Mouse (Mus musculus) E14TG2a.4 (cell line): ENCODE results near the gene Gm5767.

Source experiments
- CTCF ChIP-seq: conservative IDR thresholded peaks from 2 replicates; pipeline ENCODE4 v1.5.1; 2014; ENCODE audit warnings: low read length
- NANOG ChIP-seq: IDR thresholded peaks from 2 replicates; pipeline ENCODE4 v1.6.1; 2014; ENCODE audit warnings: borderline replicate concordance, low read length, mixed read lengths
- POU5F1 ChIP-seq: IDR thresholded peaks from 2 replicates; pipeline ENCODE4 v1.6.1; 2014; ENCODE audit warnings: low read length, borderline replicate concordance

GRCm38 (mm10) chr16:8665367-8665766, 15.2 kb upstream of the Gm5767 start:
- TF ChIP-seq CTCF (no peak), POU5F1 (no peak), NANOG (no peak)
